Mouse (Mus musculus) neural tube, embryonic 13.5 days (tissue): ENCODE data around the gene Rbbp4. TPM values are rescaled to one million over a fixed set of nuclear protein-coding genes. Genes with fewer than 3 reads are reported as not detected.
"Not testable (repeated sequence)": the region's sequence is repeated elsewhere in the genome, so short reads cannot be mapped to it uniquely, and the experiment has no call there.

Source experiments
- ATAC-seq: fragments of 200-750 bp; cut with Nextera tagmentation; 2 replicates; pipeline ENCODE4 v1.8.0; 2017; ENCODE audit warnings: low read depth, mild to moderate bottlenecking, moderate TSS enrichment, moderate library complexity
- H3K27ac ChIP-seq: fragments of 300-500 bp; sonication (generic); replicated peaks from 2 replicates; pipeline ENCODE4 v1.5.1; 2015; ENCODE audit warnings: moderate library complexity, mild to moderate bottlenecking, inconsistent platforms
- H3K27me3 ChIP-seq: fragments of 300-500 bp; sonication (generic); 2 replicates; pipeline ENCODE4 v1.6.1; 2015; ENCODE audit warnings: mild to moderate bottlenecking, inconsistent platforms
- H3K36me3 ChIP-seq: fragments of 300-500 bp; sonication (generic); 2 replicates; pipeline ENCODE4 v1.6.1; 2015; ENCODE audit warnings: mild to moderate bottlenecking, inconsistent platforms
- H3K4me1 ChIP-seq: fragments of 300-500 bp; sonication (generic); replicated peaks from 2 replicates; pipeline ENCODE4 v1.6.1; 2015; ENCODE audit warnings: inconsistent platforms
- H3K4me2 ChIP-seq: fragments of 300-500 bp; sonication (generic); 2 replicates; pipeline ENCODE4 v1.6.1; 2015; ENCODE audit warnings: inconsistent platforms, mild to moderate bottlenecking, moderate library complexity
- H3K4me3 ChIP-seq: fragments of 300-500 bp; sonication (generic); 2 replicates; pipeline ENCODE4 v1.5.1; 2015; ENCODE audit warnings: mild to moderate bottlenecking, inconsistent platforms
- H3K9ac ChIP-seq: fragments of 300-500 bp; sonication (generic); 2 replicates; pipeline ENCODE4 v1.6.1; 2015; ENCODE audit warnings: moderate library complexity, mild to moderate bottlenecking, inconsistent platforms
- H3K9me3 ChIP-seq: fragments of 300-500 bp; sonication (generic); 2 replicates; pipeline ENCODE4 v1.6.1; 2016; ENCODE audit warnings: inconsistent platforms
- WGBS: fragments of 180-500 bp; shearing (Covaris S2); methylation state at CpG from one replicate; pipeline ENCODE4 v1.1.7; 2015; 5-methylcytosine and 5-hydroxymethylcytosine counted together
- polyA plus RNA-seq: library from polyadenylated mRNA; unstranded; fragments of >200 nt; fragmentation: Nextera tagmentation; extraction: Ambion mirVana; gene quantifications from 2 replicates; pipeline ENCODE4 v1.2.1, GENCODE M21; 2015

Gene Rbbp4
- polyA plus RNA-seq, 1 experiment from 2014 or later, result 344 TPM

- Histone ChIP-seq H3K27me3 (peaks cover 10% of the 10 kb centered on the region), H3K4me3 (no peak overlapping the region), H3K4me1 (peaks cover 26% of the 10 kb centered on the region), H3K9ac (no peak overlapping the region), H3K27ac (no peak overlapping the region), H3K36me3 (no peaks in the 10 kb centered on the region), H3K9me3 (no peaks in the 10 kb centered on the region), H3K4me2 (no peak overlapping the region)
- ATAC-seq, result no peak
- WGBS, result 51% methylated on average over 11 of the region's 11 CpGs
Observed at GRCm38 (mm10) chr4:129374219-129374755, 39.1 kb upstream of the Rbbp4 start.

- Histone ChIP-seq H3K4me3 (no peak overlapping the region), H3K4me2 (no peak overlapping the region), H3K9ac (no peak overlapping the region), H3K36me3 (peaks cover 5% of the 10 kb centered on the region; the same call in 1 of the 2 replicates), H3K27me3 (0 out of 2 replicates have a peak, but pooled peaks cover 3% of the 10 kb centered on the region), H3K4me1 (peaks cover 26% of the 10 kb centered on the region), H3K9me3 (no peaks in the 10 kb centered on the region), H3K27ac (no peak overlapping the region)
- ATAC-seq, result no peak
- WGBS, result 45% methylated on average over 8 of the region's 8 CpGs
Observed at GRCm38 (mm10) chr4:129373202-129373976, 38.2 kb upstream of the Rbbp4 start.

GRCm38 (mm10) chr4:129371391-129371790, 36.2 kb upstream of the Rbbp4 start:
- 90% methylated on average over 3 of the region's 3 CpGs for WGBS
- no peak for ATAC-seq
- H3K4me2 ChIP-seq, result no peak overlapping the region

GRCm38 (mm10) chr4:129365224-129365623, 30.1 kb upstream of the Rbbp4 start:
- Histone ChIP-seq H3K9me3 (no peaks in the 10 kb centered on the region), H3K4me2 (no peak overlapping the region), H3K4me1 (no peaks in the 10 kb centered on the region), H3K27me3 (no peaks in the 10 kb centered on the region), H3K4me3 (no peak overlapping the region), H3K9ac (no peak overlapping the region), H3K27ac (no peak overlapping the region), H3K36me3 (peaks cover 19% of the 10 kb centered on the region)
- ATAC-seq, result no peak
- WGBS, result 88% methylated on average over 5 of the region's 5 CpGs

More at GRCm38 (mm10) chr4:129371391-129371790, 36.2 kb upstream of the Rbbp4 start:
- H3K27me3 ChIP-seq, result 0 out of 2 replicates have a peak, but pooled peaks cover 3% of the 10 kb centered on the region
- peaks cover 22% of the 10 kb centered on the region for H3K4me1 ChIP-seq
- peaks cover 15% of the 10 kb centered on the region for H3K36me3 ChIP-seq
- no peaks in the 10 kb centered on the region for H3K9me3 ChIP-seq
- no peak overlapping the region for H3K9ac ChIP-seq
- H3K4me3 ChIP-seq, result no peak overlapping the region
- H3K27ac ChIP-seq, result no peak overlapping the region

- no peak overlapping the region for H3K9ac ChIP-seq
- H3K9me3 ChIP-seq, result no peaks in the 10 kb centered on the region
- no peaks in the 10 kb centered on the region for H3K4me1 ChIP-seq
- no peak overlapping the region for H3K27ac ChIP-seq
- no peak overlapping the region for H3K4me3 ChIP-seq
- ATAC-seq, result no peak
- no peaks in the 10 kb centered on the region for H3K27me3 ChIP-seq
- 91% methylated on average over 3 of the region's 3 CpGs for WGBS
- H3K36me3 ChIP-seq, result peaks cover 27% of the 10 kb centered on the region
- H3K4me2 ChIP-seq, result no peak overlapping the region
Observed at GRCm38 (mm10) chr4:129364379-129364778, 29.2 kb upstream of the Rbbp4 start.

- H3K9ac ChIP-seq, result no peak overlapping the region
- 97% methylated on average over 9 of the region's 9 CpGs for WGBS
- H3K4me1 ChIP-seq, result no peaks in the 10 kb centered on the region
- ATAC-seq, result no peak
- no peak overlapping the region for H3K4me2 ChIP-seq
- H3K9me3 ChIP-seq, result no peaks in the 10 kb centered on the region
- peaks cover 28% of the 10 kb centered on the region for H3K36me3 ChIP-seq
- no peak overlapping the region for H3K27ac ChIP-seq
- no peak overlapping the region for H3K4me3 ChIP-seq
- no peaks in the 10 kb centered on the region for H3K27me3 ChIP-seq
Observed at GRCm38 (mm10) chr4:129363463-129363862, 28.3 kb upstream of the Rbbp4 start.

- no peak overlapping the region for H3K4me2 ChIP-seq
- peaks cover 32% of the 10 kb centered on the region for H3K36me3 ChIP-seq
- no peaks in the 10 kb centered on the region for H3K9me3 ChIP-seq
- H3K27ac ChIP-seq, result no peak overlapping the region
- H3K4me3 ChIP-seq, result no peak overlapping the region
- H3K4me1 ChIP-seq, result no peaks in the 10 kb centered on the region
- no peaks in the 10 kb centered on the region for H3K27me3 ChIP-seq
- no peak overlapping the region for H3K9ac ChIP-seq
- no peak for ATAC-seq
- 82% methylated on average over 5 of the region's 5 CpGs for WGBS
Observed at GRCm38 (mm10) chr4:129362771-129363170, 27.6 kb upstream of the Rbbp4 start.

GRCm38 (mm10) chr4:129362238-129362637, 27.1 kb upstream of the Rbbp4 start:
- H3K4me3 ChIP-seq, result not testable (repeated sequence)

GRCm38 (mm10) chr4:129357613-129358163, 22.5 kb upstream of the Rbbp4 start:
- 89% methylated on average over 15 of the region's 15 CpGs for WGBS
- no peak overlapping the region for H3K27ac ChIP-seq
- ATAC-seq, result no peak
- no peak overlapping the region for H3K4me2 ChIP-seq
- H3K4me3 ChIP-seq, result no peak overlapping the region
- H3K9ac ChIP-seq, result no peak overlapping the region
- no peaks in the 10 kb centered on the region for H3K27me3 ChIP-seq
- H3K36me3 ChIP-seq, result peaks cover 62% of the 10 kb centered on the region
- no peaks in the 10 kb centered on the region for H3K4me1 ChIP-seq
- no peaks in the 10 kb centered on the region for H3K9me3 ChIP-seq

More at GRCm38 (mm10) chr4:129362238-129362637, 27.1 kb upstream of the Rbbp4 start:
- not testable (repeated sequence) for H3K4me1 ChIP-seq, H3K9ac ChIP-seq, H3K27ac ChIP-seq, H3K27me3 ChIP-seq, H3K4me2 ChIP-seq, ATAC-seq, H3K9me3 ChIP-seq
- WGBS, result 92% methylated on average over 3 of the region's 3 CpGs
- H3K36me3 ChIP-seq, result peaks cover 34% of the 10 kb centered on the region

GRCm38 (mm10) chr4:129354236-129354635, 19.1 kb upstream of the Rbbp4 start:
- Histone ChIP-seq H3K4me3 (no peak overlapping the region), H3K27me3 (no peaks in the 10 kb centered on the region), H3K27ac (no peak overlapping the region), H3K4me2 (no peak overlapping the region), H3K9me3 (no peaks in the 10 kb centered on the region), H3K4me1 (no peaks in the 10 kb centered on the region), H3K36me3 (peaks cover 64% of the 10 kb centered on the region), H3K9ac (no peak overlapping the region)
- no peak for ATAC-seq
- WGBS, result 83% methylated on average over 15 of the region's 15 CpGs

GRCm38 (mm10) chr4:129353176-129353575, 18.0 kb upstream of the Rbbp4 start:
- no peaks in the 10 kb centered on the region for H3K27me3 ChIP-seq
- no peak overlapping the region for H3K4me2 ChIP-seq
- H3K9me3 ChIP-seq, result no peaks in the 10 kb centered on the region
- no peak overlapping the region for H3K27ac ChIP-seq
- peaks cover 58% of the 10 kb centered on the region for H3K36me3 ChIP-seq
- H3K9ac ChIP-seq, result no peak overlapping the region
- WGBS, result 92% methylated on average over 12 of the region's 12 CpGs
- ATAC-seq, result no peak
- no peak overlapping the region for H3K4me3 ChIP-seq
- H3K4me1 ChIP-seq, result no peaks in the 10 kb centered on the region

GRCm38 (mm10) chr4:129351111-129351510, 15.9 kb upstream of the Rbbp4 start:
- H3K9me3 ChIP-seq, result no peaks in the 10 kb centered on the region
- H3K4me1 ChIP-seq, result no peaks in the 10 kb centered on the region
- no peak overlapping the region for H3K27ac ChIP-seq
- H3K9ac ChIP-seq, result no peak overlapping the region
- H3K27me3 ChIP-seq, result no peaks in the 10 kb centered on the region
- H3K4me2 ChIP-seq, result no peak overlapping the region
- H3K36me3 ChIP-seq, result peaks cover 49% of the 10 kb centered on the region
- H3K4me3 ChIP-seq, result no peak overlapping the region
- ATAC-seq, result no peak
- 76% methylated on average over 6 of the region's 6 CpGs for WGBS
